Mouse (Mus musculus): Measurements from ENCODE around the gene Calhm2.

- TF ChIP-seq POLR2AphosphoS2 (IDR thresholded peaks at IDR 0.05; ENCODE audit: insufficient read length, low read depth) (no peak), MAX (IDR thresholded peaks at IDR 0.05; ENCODE audit: low read depth) (no peak), POLR2A (IDR thresholded peaks at IDR 0.05; ENCODE audit: insufficient read length, low read depth) (peak; percentile 41), TCF12 (IDR thresholded peaks at IDR 0.05; ENCODE audit: insufficient read depth, poor library complexity, severe bottlenecking) (no peak), E2F4 (IDR thresholded peaks at IDR 0.05; ENCODE audit: insufficient read depth) (no peak), MYOD1 (IDR thresholded peaks at IDR 0.05; ENCODE audit: control insufficient read depth in 1 of 3, insufficient read length in 2 of 3, low read depth in 2 of 3) (no peak), USF1 (IDR thresholded peaks at IDR 0.05; ENCODE audit: low read depth) (no peak), REST (IDR thresholded peaks at IDR 0.05; ENCODE audit: insufficient read depth, insufficient read length) (no peak), MYOG (IDR thresholded peaks at IDR 0.05; ENCODE audit: control insufficient read depth in 1 of 3, insufficient read depth in 1 of 3, insufficient read length in 2 of 3, low read depth in 2 of 3) (peak in 1 of 3 experiments; percentile 1), SRF (IDR thresholded peaks at IDR 0.05; ENCODE audit: control insufficient read depth, insufficient read length, low read depth) (no peak), CEBPB (IDR thresholded peaks at IDR 0.05; ENCODE audit: insufficient read depth, poor library complexity, severe bottlenecking) (no peak)
Observed at GRCm38 (mm10) chr19:47178431-47179271, 40.6 kb upstream of the Calhm2 start, which contains the start of gene Neurl1a.
